Mouse (Mus musculus): ENCODE measurements around the gene Myd88. TPM values are rescaled to one million over a fixed set of nuclear protein-coding genes. Genes with fewer than 3 reads are reported as not detected.

The Myd88 gene
- polyA plus RNA-seq, 1 experiment from 2014 or later, result 43.1 TPM

- Histone ChIP-seq H3K4me3 (ENCODE audit: inconsistent target) (no peak overlapping the region), H3K27ac (no peak overlapping the region), H3K36me3 (ENCODE audit: inconsistent target) (no peaks in the 10 kb centered on the region), H3K79me2 (ENCODE audit: inconsistent target) (no peaks in the 10 kb centered on the region; the same call in 1 of the 2 replicates)
- WGBS (ENCODE audit: missing documents), result 91% methylated on average over 3 of the region's 3 CpGs
Observed at GRCm38 (mm10) chr9:119298563-119298962, 42.6 kb downstream of the Myd88 start.

DNA sequence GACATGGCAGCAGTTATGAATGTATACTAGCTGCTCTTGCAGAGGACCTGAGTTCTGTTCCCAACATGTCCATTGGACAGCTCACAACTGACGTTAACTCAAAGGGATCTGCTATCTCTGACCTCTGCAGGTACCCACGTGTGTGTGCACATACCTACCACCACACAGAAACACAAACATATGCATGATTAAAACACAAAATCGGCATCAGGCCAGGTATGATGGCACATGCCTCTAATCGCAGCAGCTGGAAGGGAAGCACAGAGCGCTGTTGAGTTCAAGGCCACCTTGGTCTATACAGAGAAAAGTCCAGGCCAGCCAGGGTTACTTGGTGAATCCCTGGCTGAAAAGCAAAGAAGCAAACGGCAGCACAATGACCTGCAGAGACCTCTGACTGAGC is 43.5 kb downstream of the Myd88 start:
- no peak overlapping the region for H3K27ac ChIP-seq
- no peaks in the 10 kb centered on the region; the same call in 1 of the 2 replicates for H3K79me2 ChIP-seq (ENCODE audit: inconsistent target)
- peaks cover under 1% of the 10 kb centered on the region; the same call in 1 of the 2 replicates for H3K36me3 ChIP-seq (ENCODE audit: inconsistent target)
- no peak overlapping the region for H3K4me3 ChIP-seq (ENCODE audit: inconsistent target)
- 95% methylated on average over 6 of the region's 6 CpGs for WGBS (ENCODE audit: missing documents)

DNA sequence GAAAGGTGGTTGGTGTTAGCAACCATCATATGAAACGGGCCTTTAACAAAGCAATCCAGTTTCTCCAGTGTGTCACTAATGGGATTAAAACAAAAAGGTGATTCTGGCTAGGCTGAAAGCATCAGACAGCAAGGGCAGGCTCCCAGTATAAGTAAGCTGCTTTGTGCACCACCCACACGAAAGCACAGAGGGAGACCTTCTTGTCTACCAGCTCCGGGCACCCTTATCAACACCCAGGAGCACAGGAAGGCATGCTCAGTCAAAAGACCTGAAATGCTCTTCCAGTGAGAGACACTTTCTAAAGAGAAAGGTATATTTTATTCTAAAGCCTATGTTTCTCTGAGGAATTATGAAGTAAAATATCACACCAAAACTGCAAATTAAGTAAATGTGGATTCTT is 50.4 kb downstream of the Myd88 start:
- H3K4me3 ChIP-seq (ENCODE audit: inconsistent target), result no peak overlapping the region
- H3K27ac ChIP-seq, result no peak overlapping the region
- H3K79me2 ChIP-seq (ENCODE audit: inconsistent target), result no peaks in the 10 kb centered on the region
- WGBS (ENCODE audit: missing documents), result 97% methylated on average over 3 of the region's 3 CpGs
- peaks cover 12% of the 10 kb centered on the region; the same call in 1 of the 2 replicates for H3K36me3 ChIP-seq (ENCODE audit: inconsistent target)

Other genes starting within 250 kb of the Myd88 start
- 0.42 to 0.81 TPM (median 0.52 TPM) in 3 replicates for gene Plcd1, start 247.9 kb downstream of the Myd88 start, polyA plus RNA-seq (2018)
- 0.06 to 0.12 TPM (median 0.10 TPM) in 3 replicates for gene Dlec1, start 238.9 kb downstream of the Myd88 start, polyA plus RNA-seq (2018)
- gene Acaa1b, start 184.3 kb downstream of the Myd88 start, polyA plus RNA-seq (2018), result not detected in 3 replicates
- not detected in 3 replicates for gene Gm47289, start 182.2 kb downstream of the Myd88 start, polyA plus RNA-seq (2018)
- not detected in 3 replicates for gene Slc22a13, start 132.3 kb downstream of the Myd88 start, polyA plus RNA-seq (2018)
- 16.4 to 22.2 TPM (median 20.9 TPM) in 3 replicates for gene Oxsr1, start 19.0 kb downstream of the Myd88 start, polyA plus RNA-seq (2018)
- 27.8 to 102 TPM (median 60.2 TPM) in 3 replicates for gene Acaa1a, start 1.7 kb downstream of the Myd88 start, polyA plus RNA-seq (2018)
- gene Xylb, start 16.0 kb upstream of the Myd88 start, polyA plus RNA-seq (2018), result 3.0 to 5.5 TPM (median 3.1 TPM) in 3 replicates
- not detected in 3 replicates for gene Slc22a14, start 24.1 kb upstream of the Myd88 start, polyA plus RNA-seq (2018)
- 0.65 to 1.7 TPM (median 0.74 TPM) in 3 replicates for gene Acvr2b, start 60.7 kb upstream of the Myd88 start, polyA plus RNA-seq (2018)
- gene Exog, start 103.5 kb upstream of the Myd88 start, polyA plus RNA-seq (2018), result 2.6 to 6.0 TPM (median 4.0 TPM) in 3 replicates
- gene Scn5a, start 237.6 kb upstream of the Myd88 start, polyA plus RNA-seq (2018), result not detected in 3 replicates

Measured in macrophage (primary cell).